Mouse (Mus musculus): Measurements from ENCODE around the gene Hoxd12. TPM values are rescaled to one million over a fixed set of nuclear protein-coding genes. Genes with fewer than 3 reads are reported as not detected.

The Hoxd12 gene
- polyA plus RNA-seq, 1 experiment from 2014 or later: 0.12 TPM

DNA sequence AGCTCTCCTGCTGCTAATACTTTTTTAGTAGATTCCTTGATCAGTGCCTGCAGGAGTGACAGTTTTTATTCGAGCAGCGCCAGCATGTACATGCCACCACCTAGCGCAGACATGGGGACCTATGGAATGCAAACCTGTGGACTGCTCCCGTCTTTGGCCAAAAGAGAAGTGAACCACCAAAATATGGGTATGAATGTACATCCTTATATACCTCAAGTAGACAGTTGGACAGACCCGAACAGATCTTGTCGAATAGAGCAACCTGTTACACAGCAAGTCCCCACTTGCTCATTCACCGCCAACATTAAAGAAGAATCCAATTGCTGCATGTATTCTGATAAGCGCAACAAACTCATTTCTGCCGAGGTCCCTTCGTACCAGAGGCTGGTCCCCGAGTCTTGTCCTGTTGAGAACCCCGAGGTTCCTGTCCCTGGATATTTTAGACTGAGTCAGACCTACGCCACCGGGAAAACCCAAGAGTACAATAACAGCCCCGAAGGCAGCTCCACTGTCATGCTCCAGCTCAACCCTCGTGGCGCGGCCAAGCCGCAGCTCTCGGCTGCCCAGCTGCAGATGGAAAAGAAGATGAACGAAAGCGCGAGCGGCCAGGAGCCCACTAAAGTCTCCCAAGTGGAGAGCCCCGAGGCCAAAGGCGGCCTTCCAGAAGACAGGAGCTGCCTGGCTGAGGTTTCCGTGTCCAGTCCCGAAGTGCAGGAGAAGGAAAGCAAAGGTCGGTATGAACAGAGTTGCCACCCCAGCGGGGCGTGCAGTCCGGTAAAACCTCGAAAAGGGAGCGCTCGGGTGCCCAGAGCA lies 17.4 kb downstream of the Hoxd12 start:
- Histone ChIP-seq H3K4me2 (replicated peaks; ENCODE audit: low read depth) (peak overlapping the region; percentile 28; the same call in 1 of the 2 replicates), H3K4me1 (replicated peaks; ENCODE audit: control insufficient read depth, insufficient read depth, low read length) (no peaks in the 10 kb centered on the region), H3K36me3 (ENCODE audit: control insufficient read depth, insufficient read depth) (no peaks in the 10 kb centered on the region), H3K9me3 (ENCODE audit: control insufficient read depth) (no peaks in the 10 kb centered on the region), H3K27ac (ENCODE audit: low read depth, low read length) (no peak overlapping the region), H3K9ac (ENCODE audit: low read depth, low read length) (no peak overlapping the region), H3K27me3 (replicated peaks; ENCODE audit: control insufficient read depth, insufficient read depth, low read length) (peaks cover 99% of the 10 kb centered on the region), H3K4me3 (ENCODE audit: low read depth, low read length) (peak overlapping the region; percentile 19)
- TF ChIP-seq CTCF (IDR thresholded peaks at IDR 0.05; ENCODE audit: low read depth): no peak
- WGBS: 5% methylated on average over 35 of the region's 35 CpGs
- no peak for ATAC-seq

GRCm38 (mm10) chr2:74692808-74693431 lies 18.1 kb downstream of the Hoxd12 start:
- no peak overlapping the region for H3K27ac ChIP-seq (ENCODE audit: low read depth, low read length)
- no peak for ATAC-seq
- no peaks in the 10 kb centered on the region for H3K4me1 ChIP-seq (replicated peaks; ENCODE audit: control insufficient read depth, insufficient read depth, low read length)
- no peak for TF ChIP-seq CTCF (IDR thresholded peaks at IDR 0.05; ENCODE audit: low read depth)
- peaks cover 99% of the 10 kb centered on the region for H3K27me3 ChIP-seq (replicated peaks; ENCODE audit: control insufficient read depth, insufficient read depth, low read length)
- H3K4me3 ChIP-seq (ENCODE audit: low read depth, low read length): peak overlapping the region; percentile 19
- 4% methylated on average over 20 of the region's 20 CpGs for WGBS
- H3K4me2 ChIP-seq (replicated peaks; ENCODE audit: low read depth): peak overlapping the region; percentile 28; the same call in 1 of the 2 replicates
- H3K9me3 ChIP-seq (ENCODE audit: control insufficient read depth): no peaks in the 10 kb centered on the region
- H3K36me3 ChIP-seq (ENCODE audit: control insufficient read depth, insufficient read depth): no peaks in the 10 kb centered on the region
- no peak overlapping the region for H3K9ac ChIP-seq (ENCODE audit: low read depth, low read length)

GRCm38 (mm10) chr2:74693432-74693827 lies 18.6 kb downstream of the Hoxd12 start:
- Histone ChIP-seq H3K36me3 (ENCODE audit: control insufficient read depth, insufficient read depth) (no peaks in the 10 kb centered on the region), H3K9me3 (ENCODE audit: control insufficient read depth) (no peaks in the 10 kb centered on the region), H3K4me2 (replicated peaks; ENCODE audit: low read depth) (no peak overlapping the region), H3K27me3 (replicated peaks; ENCODE audit: control insufficient read depth, insufficient read depth, low read length) (peaks cover 99% of the 10 kb centered on the region), H3K4me3 (ENCODE audit: low read depth, low read length) (0 out of 2 replicates have a peak overlapping the region, but pooled peaks have one; percentile 19), H3K9ac (ENCODE audit: low read depth, low read length) (no peak overlapping the region), H3K27ac (ENCODE audit: low read depth, low read length) (no peak overlapping the region), H3K4me1 (replicated peaks; ENCODE audit: control insufficient read depth, insufficient read depth, low read length) (0 out of 2 replicates have a peak, but pooled peaks cover under 1% of the 10 kb centered on the region)
- no peak for ATAC-seq
- 6% methylated on average over 4 of the region's 4 CpGs for WGBS
- no peak for TF ChIP-seq CTCF (IDR thresholded peaks at IDR 0.05; ENCODE audit: low read depth)

GRCm38 (mm10) chr2:74694066-74694465 lies 19.3 kb downstream of the Hoxd12 start:
- TF ChIP-seq CTCF (IDR thresholded peaks at IDR 0.05; ENCODE audit: low read depth): peak; percentile 63
- no peak for ATAC-seq
- no peaks in the 10 kb centered on the region for H3K9me3 ChIP-seq (ENCODE audit: control insufficient read depth)
- H3K36me3 ChIP-seq (ENCODE audit: control insufficient read depth, insufficient read depth): no peaks in the 10 kb centered on the region
- H3K27ac ChIP-seq (ENCODE audit: low read depth, low read length): no peak overlapping the region
- 0 out of 2 replicates have a peak, but pooled peaks cover 2% of the 10 kb centered on the region for H3K4me1 ChIP-seq (replicated peaks; ENCODE audit: control insufficient read depth, insufficient read depth, low read length)
- peaks cover 98% of the 10 kb centered on the region for H3K27me3 ChIP-seq (replicated peaks; ENCODE audit: control insufficient read depth, insufficient read depth, low read length)
- H3K4me3 ChIP-seq (ENCODE audit: low read depth, low read length): peak overlapping the region; percentile 11; the same call in 1 of the 2 replicates
- WGBS: 4% methylated on average over 16 of the region's 16 CpGs
- H3K9ac ChIP-seq (ENCODE audit: low read depth, low read length): no peak overlapping the region
- H3K4me2 ChIP-seq (replicated peaks; ENCODE audit: low read depth): no peak overlapping the region

GRCm38 (mm10) chr2:74695383-74695782 lies 20.6 kb downstream of the Hoxd12 start:
- Histone ChIP-seq H3K9me3 (ENCODE audit: control insufficient read depth) (no peaks in the 10 kb centered on the region), H3K9ac (ENCODE audit: low read depth, low read length) (no peak overlapping the region), H3K4me3 (ENCODE audit: low read depth, low read length) (no peak overlapping the region), H3K4me1 (replicated peaks; ENCODE audit: control insufficient read depth, insufficient read depth, low read length) (0 out of 2 replicates have a peak, but pooled peaks cover 2% of the 10 kb centered on the region), H3K4me2 (replicated peaks; ENCODE audit: low read depth) (no peak overlapping the region), H3K27me3 (replicated peaks; ENCODE audit: control insufficient read depth, insufficient read depth, low read length) (peaks cover 100% of the 10 kb centered on the region), H3K36me3 (ENCODE audit: control insufficient read depth, insufficient read depth) (no peaks in the 10 kb centered on the region), H3K27ac (ENCODE audit: low read depth, low read length) (no peak overlapping the region)
- no peak for TF ChIP-seq CTCF (IDR thresholded peaks at IDR 0.05; ENCODE audit: low read depth)
- no peak for ATAC-seq
- 8% methylated on average over 1 of the region's 1 CpGs for WGBS

DNA sequence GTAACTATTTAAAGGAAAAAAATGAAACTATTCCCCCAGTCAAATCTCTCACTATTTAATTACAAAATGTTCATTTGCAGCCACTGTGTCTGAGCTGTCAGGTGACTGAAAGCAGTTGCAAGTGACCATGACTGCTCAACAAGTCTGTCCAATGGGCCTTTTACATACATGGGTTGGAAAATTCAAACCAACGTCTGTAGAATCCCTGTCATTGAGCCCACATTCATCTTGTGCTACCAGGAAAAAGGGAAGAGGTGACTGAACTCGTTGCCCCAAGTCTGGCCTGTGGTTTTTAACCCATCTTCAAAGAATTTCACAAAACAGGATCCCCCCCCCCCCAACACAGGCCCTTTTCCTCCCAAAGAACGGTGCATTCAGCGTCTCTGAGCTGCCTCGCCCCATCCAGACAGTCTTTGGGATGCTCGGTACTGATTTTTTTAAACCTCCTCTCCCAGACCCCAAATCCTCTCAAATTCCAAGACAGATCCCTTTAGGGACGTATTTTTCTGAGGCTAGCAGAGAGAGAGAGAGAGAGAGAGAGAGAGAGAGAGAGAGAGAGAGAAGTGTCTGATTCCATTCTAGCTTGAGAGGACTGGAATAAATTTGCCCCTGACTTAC lies 21.1 kb downstream of the Hoxd12 start:
- Histone ChIP-seq H3K9me3 (ENCODE audit: control insufficient read depth) (no peaks in the 10 kb centered on the region), H3K27ac (ENCODE audit: low read depth, low read length) (no peak overlapping the region), H3K36me3 (ENCODE audit: control insufficient read depth, insufficient read depth) (no peaks in the 10 kb centered on the region), H3K4me3 (ENCODE audit: low read depth, low read length) (no peak overlapping the region), H3K9ac (ENCODE audit: low read depth, low read length) (no peak overlapping the region), H3K27me3 (replicated peaks; ENCODE audit: control insufficient read depth, insufficient read depth, low read length) (peaks cover 100% of the 10 kb centered on the region), H3K4me2 (replicated peaks; ENCODE audit: low read depth) (no peak overlapping the region), H3K4me1 (replicated peaks; ENCODE audit: control insufficient read depth, insufficient read depth, low read length) (0 out of 2 replicates have a peak, but pooled peaks cover 2% of the 10 kb centered on the region)
- no peak for ATAC-seq
- no peak for TF ChIP-seq CTCF (IDR thresholded peaks at IDR 0.05; ENCODE audit: low read depth)
- WGBS: 9% methylated on average over 7 of the region's 7 CpGs
